Mouse (Mus musculus): Measurements from ENCODE around the gene Apol9a.

DNA sequence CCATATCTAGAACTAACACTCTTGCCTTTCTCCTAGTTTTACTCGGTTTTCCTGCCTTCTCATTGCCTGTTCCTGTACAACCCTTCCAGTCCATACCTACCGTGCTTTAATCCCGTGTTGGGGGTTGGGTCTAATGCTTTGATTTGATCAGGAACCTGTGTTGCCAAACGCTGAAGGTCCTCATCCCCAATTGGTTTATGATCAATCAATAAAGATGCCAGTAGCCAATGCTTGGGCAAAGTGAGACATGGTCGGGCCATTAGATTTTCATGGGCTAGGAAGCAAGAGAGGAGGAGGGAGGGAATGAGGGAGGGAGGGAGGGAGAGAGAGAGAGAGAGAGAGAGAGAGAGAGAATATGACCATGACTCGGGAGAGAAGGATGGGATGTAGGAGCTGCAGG lies 29.5 kb downstream of the Apol9a start:
- TF ChIP-seq CTCF (IDR thresholded peaks at IDR 0.05; ENCODE audit: low read depth, low read length): no peak
- TF ChIP-seq POLR2A (IDR thresholded peaks at IDR 0.05; ENCODE audit: insufficient read depth, low read length): no peak
